In genomic region chr5:110788684-110789083, GRCm38 (mm10) we compare ENCODE assay signal across 9 mouse cellular contexts. TPM values are rescaled to one million over a fixed set of nuclear protein-coding genes. Genes with fewer than 3 reads are reported as not detected.
DNase-seq lines count a peak whose midpoint lies in the region; ATAC-seq lines count a peak whose summit lies in the region.
"Had no signal": no experiment of that assay in that cellular context is flagged by ENCODE, and none has a peak within 500 bp of the region (broad histone marks: within the 10 kb centered on the region; RNA-seq: fewer than 3 reads in every experiment).

No protein-coding gene starts in this region.

- peak; percentile 29; the same call in 1 of the 2 replicates for ATAC-seq in kidney, embryonic 16.5 days (ENCODE audit: low FRiP score, low TSS enrichment)
- ATAC-seq in megakaryocyte progenitor cell, adult 5-6 weeks (replicated peaks; ENCODE audit: poor library complexity) = peak; percentile 85
- peak; percentile 32; the same call in 1 of the 2 replicates for ATAC-seq in stomach, embryonic 15.5 days (ENCODE audit: insufficient read depth, low FRiP score, low read depth)

- H3K4me3 ChIP-seq in kidney, embryonic 16.5 days (ENCODE audit: low read length) = no peak overlapping the region
- no peak overlapping the region for H3K4me3 ChIP-seq in stomach, embryonic 15.5 days (replicated peaks)
- H3K4me3 ChIP-seq: embryonic facial prominence, embryonic 12.5 days had no signal

- H3K27ac ChIP-seq in kidney, embryonic 16.5 days (ENCODE audit: low read length) = no peak overlapping the region
- no peak overlapping the region for H3K27ac ChIP-seq in stomach, embryonic 15.5 days
- H3K27ac ChIP-seq: embryonic facial prominence, embryonic 12.5 days had no signal

- DNase-seq in ovary, postnatal 14 days (ENCODE audit: low spot score) = peak; percentile 28
- DNase-seq in ovary, postnatal 10 days (ENCODE audit: low spot score) = no peak
- DNase-seq in cerebellum, adult 8-10 months = peak; percentile 55
- DNase-seq in heart, adult 8-10 months (ENCODE audit: low spot score) = peak; percentile 57
- no peak for DNase-seq in layer of hippocampus, adult 9-11 months

- H3K4me1 ChIP-seq in kidney, embryonic 16.5 days (ENCODE audit: insufficient read depth, low read length) = no peaks in the 10 kb centered on the region
- H3K4me1 ChIP-seq in stomach, embryonic 15.5 days = no peaks in the 10 kb centered on the region
- H3K4me1 ChIP-seq: embryonic facial prominence, embryonic 12.5 days had no signal

- no peaks in the 10 kb centered on the region for H3K27me3 ChIP-seq in kidney, embryonic 16.5 days (ENCODE audit: insufficient read depth, low read length)
- H3K27me3 ChIP-seq in stomach, embryonic 15.5 days (replicated peaks) = no peaks in the 10 kb centered on the region
- H3K27me3 ChIP-seq: embryonic facial prominence, embryonic 12.5 days had no signal

- H3K36me3 ChIP-seq in kidney, embryonic 16.5 days (ENCODE audit: insufficient read depth, low read length) = peaks cover 72% of the 10 kb centered on the region
- peaks cover 75% of the 10 kb centered on the region for H3K36me3 ChIP-seq in stomach, embryonic 15.5 days

- H3K9me3 ChIP-seq in kidney, embryonic 16.5 days (ENCODE audit: low read length) = no peaks in the 10 kb centered on the region
- H3K9me3 ChIP-seq in stomach, embryonic 15.5 days = no peaks in the 10 kb centered on the region
- H3K9me3 ChIP-seq: embryonic facial prominence, embryonic 12.5 days had no signal

- WGBS in kidney, embryonic 16.5 days = 69% methylated on average over 5 of the region's 5 CpGs
- WGBS in stomach, embryonic 15.5 days = 60% methylated on average over 5 of the region's 5 CpGs

- no peak overlapping the region for H3K4me2 ChIP-seq in kidney, embryonic 16.5 days (replicated peaks; ENCODE audit: low read depth, low read length)
- no peak overlapping the region for H3K4me2 ChIP-seq in stomach, embryonic 15.5 days
- H3K4me2 ChIP-seq: embryonic facial prominence, embryonic 12.5 days had no signal

- H3K9ac ChIP-seq in kidney, embryonic 16.5 days (replicated peaks; ENCODE audit: low read length) = no peak overlapping the region
- H3K9ac ChIP-seq in stomach, embryonic 15.5 days = no peak overlapping the region
- H3K9ac ChIP-seq: embryonic facial prominence, embryonic 12.5 days had no signal

RNA-seq across cellular contexts. Expression of gene Pus1, which starts 8.2 kb away (rescaled TPM):
- 10 to 100 TPM; 16.0 to 24.6 (median 21.3) TPM for total RNA-seq in heart, adult 8-10 months (2022)
- 44.4 and 45.1 TPM in 2 replicates for polyA plus RNA-seq in kidney, embryonic 16.5 days (2015; fragmentation: Nextera tagmentation; extraction: Ambion mirVana)
- 20.1 and 22.3 TPM in 2 replicates for total RNA-seq in megakaryocyte progenitor cell, adult 5-6 weeks (2015)
- 60.3 and 68.1 TPM in 2 replicates for total RNA-seq in megakaryocyte progenitor cell, adult 5-6 weeks (2017)
- polyA plus RNA-seq in stomach, embryonic 15.5 days (2015; fragmentation: Nextera tagmentation; extraction: Ambion mirVana) = 45.0 and 51.1 TPM in 2 replicates

RNA-seq across cellular contexts. Expression of gene Ep400, which starts 18.2 kb away (rescaled TPM):
- 10 to 100 TPM; 33.2 to 37.3 (median 34.8) TPM for total RNA-seq in heart, adult 8-10 months (2022)
- 49.2 and 55.6 TPM in 2 replicates for polyA plus RNA-seq in kidney, embryonic 16.5 days (2015; fragmentation: Nextera tagmentation; extraction: Ambion mirVana)
- 94.1 and 115 TPM in 2 replicates for total RNA-seq in megakaryocyte progenitor cell, adult 5-6 weeks (2015)
- total RNA-seq in megakaryocyte progenitor cell, adult 5-6 weeks (2017) = 41.0 and 41.7 TPM in 2 replicates
- polyA plus RNA-seq in stomach, embryonic 15.5 days (2015; fragmentation: Nextera tagmentation; extraction: Ambion mirVana) = 29.8 and 46.2 TPM in 2 replicates

RNA-seq across cellular contexts. Expression of gene Ulk1, which starts 21.2 kb away (rescaled TPM):
- total RNA-seq in heart, adult 8-10 months (2022) = 10 to 100 TPM; 63.1 to 99.8 (median 73.6) TPM
- polyA plus RNA-seq in kidney, embryonic 16.5 days (2015; fragmentation: Nextera tagmentation; extraction: Ambion mirVana) = 18.6 and 19.5 TPM in 2 replicates
- total RNA-seq in megakaryocyte progenitor cell, adult 5-6 weeks (2015) = 13.7 and 16.4 TPM in 2 replicates
- total RNA-seq in megakaryocyte progenitor cell, adult 5-6 weeks (2017) = 4.1 and 5.9 TPM in 2 replicates
- polyA plus RNA-seq in stomach, embryonic 15.5 days (2015; fragmentation: Nextera tagmentation; extraction: Ambion mirVana) = 14.0 and 15.8 TPM in 2 replicates

RNA-seq across cellular contexts. Expression of gene Hscb, which starts 50.9 kb away (rescaled TPM):
- total RNA-seq in heart, adult 8-10 months (2022) = 10 to 100 TPM; 17.6 to 21.4 (median 20.4) TPM
- polyA plus RNA-seq in kidney, embryonic 16.5 days (2015; fragmentation: Nextera tagmentation; extraction: Ambion mirVana) = 32.1 and 35.3 TPM in 2 replicates
- 53.7 and 69.4 TPM in 2 replicates for total RNA-seq in megakaryocyte progenitor cell, adult 5-6 weeks (2015)
- 61.3 and 76.2 TPM in 2 replicates for total RNA-seq in megakaryocyte progenitor cell, adult 5-6 weeks (2017)
- 28.2 and 30.0 TPM in 2 replicates for polyA plus RNA-seq in stomach, embryonic 15.5 days (2015; fragmentation: Nextera tagmentation; extraction: Ambion mirVana)

RNA-seq across cellular contexts. Expression of gene Chek2, which starts 51.1 kb away (rescaled TPM):
- total RNA-seq in heart, adult 8-10 months (2022) = 1 to 10 TPM; 2.0 to 3.2 (median 2.4) TPM
- 32.8 and 36.7 TPM in 2 replicates for polyA plus RNA-seq in kidney, embryonic 16.5 days (2015; fragmentation: Nextera tagmentation; extraction: Ambion mirVana)
- 29.8 and 30.4 TPM in 2 replicates for total RNA-seq in megakaryocyte progenitor cell, adult 5-6 weeks (2015)
- total RNA-seq in megakaryocyte progenitor cell, adult 5-6 weeks (2017) = 27.4 and 32.9 TPM in 2 replicates
- polyA plus RNA-seq in stomach, embryonic 15.5 days (2015; fragmentation: Nextera tagmentation; extraction: Ambion mirVana) = 31.7 and 33.8 TPM in 2 replicates

Comparison
In these comparisons a context has a peak if more than half of its experiments do, and no peak if none do; other contexts are left out.
1. DNase-seq: peak in ovary, postnatal 14 days (single experiment), cerebellum, adult 8-10 months (single experiment) and heart, adult 8-10 months (single experiment); none in ovary, postnatal 10 days (single experiment) and layer of hippocampus, adult 9-11 months (single experiment).
2. ATAC-seq: peak in every context shown above with its lines; median percentile 85 in megakaryocyte progenitor cell, adult 5-6 weeks; 32 in stomach, embryonic 15.5 days; 29 in kidney, embryonic 16.5 days.